Mouse (Mus musculus) limb, embryonic 11.5 days (tissue): Measurements from ENCODE around the gene Dlgap3. TPM values are rescaled to one million over a fixed set of nuclear protein-coding genes. Genes with fewer than 3 reads are reported as not detected.

Source experiments
- ATAC-seq: fragments of 200-750 bp; cut with Nextera tagmentation; 2 replicates; pipeline ENCODE4 v1.8.0; 2017; ENCODE audit warnings: low read depth; ENCODE audit not compliant: insufficient number of reproducible peaks, low FRiP score, low TSS enrichment
- DNase-seq: peaks from one replicate; pipeline ENCODE4 v3.0.0-alpha.2; 2015; ENCODE audit warnings: low spot score
- H3K27ac ChIP-seq: fragments of 300-500 bp; sonication (generic); replicated peaks from 2 replicates; pipeline ENCODE4 v1.5.1; 2014; ENCODE audit warnings: low read depth, mild to moderate bottlenecking, low read length
- H3K27me3 ChIP-seq: fragments of 300-500 bp; sonication (generic); 2 replicates; pipeline ENCODE4 v1.6.1; 2014; ENCODE audit warnings: mild to moderate bottlenecking, low read length, mixed read lengths; ENCODE audit not compliant: control insufficient read depth, insufficient read depth
- H3K36me3 ChIP-seq: fragments of 300-500 bp; sonication (generic); 2 replicates; pipeline ENCODE4 v1.6.1; 2014; ENCODE audit warnings: mild to moderate bottlenecking, low read length, moderate library complexity, mixed read lengths; ENCODE audit not compliant: control insufficient read depth, insufficient read depth
- H3K4me1 ChIP-seq: fragments of 300-500 bp; sonication (generic); 2 replicates; pipeline ENCODE4 v1.6.1; 2014; ENCODE audit warnings: low read length, mixed read lengths; ENCODE audit not compliant: control insufficient read depth, insufficient read depth
- H3K4me2 ChIP-seq: fragments of 300-500 bp; sonication (generic); 2 replicates; pipeline ENCODE4 v1.6.1; 2014; ENCODE audit warnings: low read depth, mild to moderate bottlenecking, moderate library complexity; ENCODE audit not compliant: severe bottlenecking
- H3K4me3 ChIP-seq: fragments of 300-500 bp; sonication (generic); 2 replicates; pipeline ENCODE4 v1.5.1; 2014; ENCODE audit warnings: low read depth, low read length
- H3K9ac ChIP-seq: fragments of 300-500 bp; sonication (generic); 2 replicates; pipeline ENCODE4 v1.6.1; 2014; ENCODE audit warnings: mild to moderate bottlenecking, low read length
- H3K9me3 ChIP-seq: fragments of 300-500 bp; sonication (generic); 2 replicates; pipeline ENCODE4 v1.6.1; 2016; ENCODE audit warnings: low read length; ENCODE audit not compliant: control insufficient read depth
- WGBS: fragments of 180-500 bp; shearing (Covaris S2); extraction: QIAGEN DNeasy Blood & Tissue Kit; methylation state at CpG from one replicate; pipeline ENCODE4 v1.1.7; 2014; 5-methylcytosine and 5-hydroxymethylcytosine counted together
- polyA plus RNA-seq: library from polyadenylated mRNA; unstranded; fragments of >200 nt; fragmentation: Nextera tagmentation; extraction: Ambion mirVana; gene quantifications from 2 replicates; pipeline ENCODE4 v1.2.1, GENCODE M21; 2014

Gene Dlgap3
- polyA plus RNA-seq, 1 experiment from 2014 or later = 0.25 TPM

- H3K4me3 ChIP-seq = no peak overlapping the region
- no peaks in the 10 kb centered on the region for H3K9me3 ChIP-seq
- no peaks in the 10 kb centered on the region for H3K36me3 ChIP-seq
- peaks cover 32% of the 10 kb centered on the region for H3K27me3 ChIP-seq
- ATAC-seq = no peak
- DNase-seq = peak; percentile 47
- no peak overlapping the region for H3K27ac ChIP-seq
- no peaks in the 10 kb centered on the region for H3K4me1 ChIP-seq
- no peak overlapping the region; the same call in 1 of the 2 replicates for H3K4me2 ChIP-seq
- 21% methylated on average over 17 of the region's 17 CpGs for WGBS
- H3K9ac ChIP-seq = no peak overlapping the region
Measured at GRCm38 (mm10) chr4:127227051-127227673, 58.2 kb downstream of the Dlgap3 start.

DNA sequence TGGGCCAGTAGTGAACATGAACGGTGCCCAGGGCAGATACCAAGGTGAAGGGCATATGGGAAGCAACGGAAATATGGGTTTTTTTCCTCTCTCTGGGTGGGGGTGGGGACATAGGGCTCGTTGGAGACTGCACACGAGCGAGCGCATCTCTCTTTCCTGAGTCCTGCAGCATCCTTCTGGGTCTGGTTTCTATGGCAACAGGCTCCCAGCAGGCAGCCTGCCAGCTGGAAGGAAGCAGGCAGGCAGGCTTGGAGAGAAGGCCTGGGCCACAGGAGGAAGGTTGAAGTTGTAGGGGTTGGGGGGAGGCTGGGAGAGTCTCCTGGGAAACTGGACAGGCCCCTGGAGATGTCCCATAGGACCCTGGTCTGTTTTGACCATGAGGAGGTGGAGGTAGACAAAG is 63.0 kb downstream of the Dlgap3 start:
- Histone ChIP-seq H3K9me3 (no peaks in the 10 kb centered on the region), H3K4me1 (peaks cover 5% of the 10 kb centered on the region; the same call in 1 of the 2 replicates), H3K4me3 (no peak overlapping the region), H3K27me3 (0 out of 2 replicates have a peak, but pooled peaks cover 3% of the 10 kb centered on the region), H3K27ac (no peak overlapping the region), H3K4me2 (no peak overlapping the region), H3K9ac (no peak overlapping the region), H3K36me3 (no peaks in the 10 kb centered on the region)
- no peak for DNase-seq
- WGBS = 44% methylated on average over 6 of the region's 6 CpGs
- no peak for ATAC-seq

GRCm38 (mm10) chr4:127232551-127232950 is 63.5 kb downstream of the Dlgap3 start:
- DNase-seq (no peak), ATAC-seq (no peak)
- Histone ChIP-seq H3K4me1 (peaks cover 5% of the 10 kb centered on the region; the same call in 1 of the 2 replicates), H3K27me3 (0 out of 2 replicates have a peak, but pooled peaks cover 3% of the 10 kb centered on the region), H3K36me3 (no peaks in the 10 kb centered on the region), H3K9ac (no peak overlapping the region), H3K9me3 (no peaks in the 10 kb centered on the region), H3K4me3 (no peak overlapping the region), H3K27ac (no peak overlapping the region), H3K4me2 (no peak overlapping the region)
- 69% methylated on average over 5 of the region's 5 CpGs for WGBS

GRCm38 (mm10) chr4:127233416-127234125 is 64.6 kb downstream of the Dlgap3 start:
- Histone ChIP-seq H3K4me3 (no peak overlapping the region), H3K27ac (no peak overlapping the region), H3K27me3 (0 out of 2 replicates have a peak, but pooled peaks cover 3% of the 10 kb centered on the region), H3K9ac (no peak overlapping the region), H3K36me3 (no peaks in the 10 kb centered on the region), H3K4me1 (peaks cover 5% of the 10 kb centered on the region; the same call in 1 of the 2 replicates), H3K9me3 (no peaks in the 10 kb centered on the region), H3K4me2 (no peak overlapping the region)
- DNase-seq (no peak), ATAC-seq (no peak)
- WGBS = 86% methylated on average over 40 of the region's 40 CpGs

DNA sequence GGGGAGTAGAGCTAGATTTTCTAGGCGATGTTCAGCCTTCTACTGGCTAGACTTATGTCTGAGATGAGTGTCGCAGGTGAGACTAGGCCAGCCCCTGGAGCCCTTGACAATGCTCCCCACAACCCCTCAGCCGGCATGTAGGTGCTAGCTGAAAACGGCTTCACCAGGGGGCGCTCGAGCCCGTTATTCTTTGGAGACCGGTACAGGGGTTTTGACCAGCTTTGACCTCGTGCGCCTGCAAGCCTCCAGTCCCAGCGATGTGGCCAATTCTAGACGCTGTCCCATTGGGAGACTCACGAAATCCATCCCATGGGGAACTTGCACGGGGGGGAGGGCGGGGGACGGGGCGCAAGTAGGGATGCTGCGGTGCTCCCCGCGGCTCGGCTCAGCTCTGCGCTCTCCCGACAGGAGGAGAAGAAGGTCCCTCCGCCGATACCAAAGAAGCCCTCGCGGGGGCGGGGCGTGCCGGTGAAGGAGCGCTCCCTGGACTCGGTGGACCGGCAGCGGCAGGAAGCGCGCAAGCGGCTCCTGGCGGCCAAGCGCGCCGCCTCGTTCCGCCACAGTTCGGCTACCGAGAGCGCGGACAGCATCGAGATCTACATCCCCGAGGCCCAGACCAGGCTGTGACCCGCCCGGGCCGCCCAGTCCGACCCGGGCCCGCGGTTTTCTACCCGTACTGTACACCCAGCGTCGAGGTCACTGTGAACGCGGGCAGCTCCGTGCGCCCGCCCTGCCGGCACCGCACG is 66.9 kb downstream of the Dlgap3 start:
- Histone ChIP-seq H3K4me3 (peak overlapping the region; percentile 43), H3K9ac (peak overlapping the region; percentile 63), H3K4me1 (peaks cover 5% of the 10 kb centered on the region; the same call in 1 of the 2 replicates), H3K9me3 (no peaks in the 10 kb centered on the region), H3K27ac (no peak overlapping the region), H3K4me2 (peak overlapping the region; percentile 89), H3K36me3 (no peaks in the 10 kb centered on the region), H3K27me3 (0 out of 2 replicates have a peak, but pooled peaks cover 3% of the 10 kb centered on the region)
- ATAC-seq (peak; percentile 72), DNase-seq (peak; percentile 98)
- WGBS = under 1% methylated on average over 67 of the region's 67 CpGs

DNA sequence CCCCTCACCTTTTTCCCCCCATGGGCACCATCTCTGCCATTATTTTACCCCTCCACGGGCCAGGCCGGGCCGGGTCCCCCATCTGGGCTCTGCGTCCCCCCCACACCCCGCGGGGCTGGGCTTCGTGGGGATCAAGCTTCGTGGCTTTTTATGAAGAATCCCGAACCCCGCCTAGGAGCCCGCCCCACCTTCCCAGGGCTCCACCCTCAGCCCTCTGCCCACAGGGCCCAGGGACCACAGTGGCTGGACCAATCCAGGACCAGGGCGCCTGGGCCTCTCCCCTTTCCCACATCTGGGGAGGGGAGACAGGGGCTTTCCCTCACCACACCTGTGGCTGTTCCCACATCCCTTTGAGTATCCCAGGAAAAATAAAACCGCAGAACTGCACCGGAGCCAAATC is 67.6 kb downstream of the Dlgap3 start:
- Histone ChIP-seq H3K9ac (peak overlapping the region; percentile 63), H3K36me3 (no peaks in the 10 kb centered on the region), H3K9me3 (no peaks in the 10 kb centered on the region), H3K27me3 (0 out of 2 replicates have a peak, but pooled peaks cover 3% of the 10 kb centered on the region), H3K4me1 (peaks cover 5% of the 10 kb centered on the region; the same call in 1 of the 2 replicates), H3K27ac (no peak overlapping the region), H3K4me2 (peak overlapping the region; percentile 89), H3K4me3 (peak overlapping the region; percentile 43)
- 4% methylated on average over 14 of the region's 14 CpGs for WGBS
- ATAC-seq = no peak
- DNase-seq = peak; percentile 58

GRCm38 (mm10) chr4:127237271-127237670 is 68.3 kb downstream of the Dlgap3 start:
- Histone ChIP-seq H3K9me3 (no peaks in the 10 kb centered on the region), H3K4me3 (no peak overlapping the region), H3K4me1 (peaks cover 5% of the 10 kb centered on the region; the same call in 1 of the 2 replicates), H3K27ac (no peak overlapping the region), H3K36me3 (no peaks in the 10 kb centered on the region), H3K4me2 (no peak overlapping the region), H3K9ac (no peak overlapping the region), H3K27me3 (0 out of 2 replicates have a peak, but pooled peaks cover 3% of the 10 kb centered on the region)
- ATAC-seq (no peak), DNase-seq (no peak)
- WGBS = 60% methylated on average over 10 of the region's 10 CpGs

GRCm38 (mm10) chr4:127242696-127243095 is 73.7 kb downstream of the Dlgap3 start:
- 71% methylated on average over 6 of the region's 6 CpGs for WGBS
- no peak overlapping the region for H3K4me3 ChIP-seq
- no peaks in the 10 kb centered on the region for H3K36me3 ChIP-seq
- DNase-seq (no peak), ATAC-seq (no peak)
- no peaks in the 10 kb centered on the region for H3K27me3 ChIP-seq
- no peak overlapping the region for H3K27ac ChIP-seq
- no peaks in the 10 kb centered on the region; the same call in 1 of the 2 replicates for H3K4me1 ChIP-seq
- no peaks in the 10 kb centered on the region for H3K9me3 ChIP-seq
- H3K4me2 ChIP-seq = no peak overlapping the region
- no peak overlapping the region for H3K9ac ChIP-seq
